Mouse (Mus musculus) natural killer cell, adult 2 months (primary cell): ENCODE data around the gene Ch25h.

Experiments used
- DNase-seq, 2 experiments: peaks; one replicate each; pipeline ENCODE4 v3.0.0; 2022; ENCODE audit warnings: low spot score in 2 of 2

The Ch25h gene

DNA sequence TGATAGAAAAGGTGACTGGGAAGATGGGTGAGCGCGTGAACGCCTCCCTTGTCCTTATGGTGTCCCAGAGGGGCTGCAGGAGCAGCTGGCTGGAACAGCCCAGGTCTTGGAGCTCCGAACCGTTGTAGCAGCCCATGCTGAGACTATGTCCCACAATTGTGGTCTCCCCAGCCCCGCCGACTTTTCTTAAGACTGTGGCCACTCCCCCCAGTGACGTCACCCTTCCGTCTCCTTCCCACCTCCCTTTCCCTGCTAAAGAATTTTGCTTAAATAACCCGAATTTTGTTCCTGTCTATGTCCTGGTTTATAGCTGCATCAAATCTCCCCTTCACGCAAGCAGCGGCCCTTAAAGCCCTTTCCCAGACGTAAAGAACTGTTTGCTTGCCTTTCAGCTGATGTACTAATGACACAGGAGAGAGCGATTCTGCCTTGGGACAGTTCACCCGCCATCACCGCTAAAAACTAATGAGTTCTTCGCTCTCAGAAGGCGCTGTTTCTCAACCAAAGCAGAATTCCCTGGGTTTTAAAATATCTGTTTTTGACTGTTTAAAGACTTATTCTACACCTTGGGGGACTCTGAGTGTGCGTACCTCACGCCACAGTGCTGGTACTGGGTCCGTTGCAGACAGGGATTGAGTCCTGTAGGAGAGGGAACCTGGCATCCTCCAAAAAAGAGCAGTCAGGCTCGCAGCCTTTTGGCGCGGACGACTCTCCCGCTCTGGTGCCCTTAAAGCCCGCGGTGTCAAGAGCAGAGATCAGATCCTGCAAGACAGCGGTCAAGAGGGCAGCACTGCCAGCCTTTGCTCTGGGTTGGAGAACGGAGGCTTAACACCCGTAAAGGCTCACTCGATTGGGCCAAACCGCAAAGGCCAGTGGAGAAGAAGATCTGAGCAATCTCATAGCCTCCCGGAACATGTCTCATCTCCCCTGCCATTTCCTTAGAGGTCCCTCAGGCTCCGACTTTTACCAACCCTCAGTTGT is at the start of gene Ch25h:
Gene Ch25h, minus strand, starts transcription at position 174 of the 981 bp plus-strand sequence.
- peak in 1 of 2 experiments; percentile 16 for DNase-seq

DNA sequence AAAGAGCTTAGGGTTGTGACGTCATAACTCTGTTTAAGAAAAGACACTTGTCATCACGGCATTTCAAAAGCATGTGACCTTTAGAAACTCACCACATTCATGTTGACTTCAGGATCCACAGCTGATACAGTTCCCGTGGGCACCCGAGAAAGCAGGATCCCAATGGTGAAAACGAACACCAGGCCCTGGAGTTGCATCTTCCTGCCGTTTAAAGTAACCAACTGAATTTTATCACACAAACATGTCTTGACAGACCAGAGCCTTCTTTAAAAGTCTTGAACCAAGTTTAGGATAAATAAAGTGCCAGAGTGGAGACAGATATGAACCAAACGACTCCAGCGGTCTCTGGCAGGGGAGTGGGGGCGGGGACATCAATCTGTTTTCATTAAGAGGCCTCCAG is 49.7 kb upstream of the Ch25h start:
- DNase-seq: no peak

- DNase-seq: no peak
Observed at GRCm38 (mm10) chr19:34523106-34523725, 48.3 kb upstream of the Ch25h start.

GRCm38 (mm10) chr19:34521978-34522377 is 47.0 kb upstream of the Ch25h start:
- DNase-seq: no peak

- DNase-seq: no peak
Observed at GRCm38 (mm10) chr19:34521361-34521760, 46.4 kb upstream of the Ch25h start.

DNA sequence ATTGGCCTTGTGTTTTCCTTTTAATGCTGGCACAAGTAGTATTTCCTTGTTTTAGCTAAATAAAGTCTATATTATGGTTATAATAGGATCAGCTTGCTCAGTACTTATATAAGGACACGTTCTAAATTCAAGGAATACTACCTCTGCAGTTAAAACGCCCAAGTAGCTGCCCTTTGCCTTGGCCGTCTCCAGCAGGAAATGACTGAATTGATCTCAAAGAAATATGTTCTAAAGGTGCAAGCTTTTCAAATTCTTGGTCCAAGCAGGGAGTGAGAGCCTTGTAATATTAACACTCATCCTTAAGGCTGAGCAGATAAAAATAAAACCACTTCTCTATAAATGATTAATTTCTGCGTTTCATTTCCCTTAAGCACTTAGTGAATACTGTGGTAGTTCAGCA is 45.1 kb upstream of the Ch25h start:
- DNase-seq: no peak

DNA sequence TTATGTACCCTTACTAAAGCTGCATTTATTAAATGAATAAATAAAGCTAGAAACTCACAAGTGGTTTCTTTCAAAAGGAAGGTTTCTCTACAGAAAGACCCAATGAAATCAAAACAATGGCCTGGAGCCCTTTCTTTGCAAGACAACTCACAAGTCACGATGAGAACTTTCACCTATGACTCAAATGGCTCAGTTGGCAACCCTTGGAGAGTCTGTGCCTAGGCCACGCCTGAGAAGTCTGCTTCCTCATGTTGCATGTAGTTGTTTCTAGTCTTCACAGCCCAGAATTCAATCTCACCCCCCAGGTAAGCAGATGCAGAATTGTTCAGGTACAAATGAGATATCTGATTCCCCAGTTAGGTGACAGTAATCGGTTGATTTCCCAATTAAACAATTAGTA is 44.7 kb upstream of the Ch25h start:
- DNase-seq: no peak

- DNase-seq: no peak
Observed at GRCm38 (mm10) chr19:34518786-34519185, 43.8 kb upstream of the Ch25h start.

DNA sequence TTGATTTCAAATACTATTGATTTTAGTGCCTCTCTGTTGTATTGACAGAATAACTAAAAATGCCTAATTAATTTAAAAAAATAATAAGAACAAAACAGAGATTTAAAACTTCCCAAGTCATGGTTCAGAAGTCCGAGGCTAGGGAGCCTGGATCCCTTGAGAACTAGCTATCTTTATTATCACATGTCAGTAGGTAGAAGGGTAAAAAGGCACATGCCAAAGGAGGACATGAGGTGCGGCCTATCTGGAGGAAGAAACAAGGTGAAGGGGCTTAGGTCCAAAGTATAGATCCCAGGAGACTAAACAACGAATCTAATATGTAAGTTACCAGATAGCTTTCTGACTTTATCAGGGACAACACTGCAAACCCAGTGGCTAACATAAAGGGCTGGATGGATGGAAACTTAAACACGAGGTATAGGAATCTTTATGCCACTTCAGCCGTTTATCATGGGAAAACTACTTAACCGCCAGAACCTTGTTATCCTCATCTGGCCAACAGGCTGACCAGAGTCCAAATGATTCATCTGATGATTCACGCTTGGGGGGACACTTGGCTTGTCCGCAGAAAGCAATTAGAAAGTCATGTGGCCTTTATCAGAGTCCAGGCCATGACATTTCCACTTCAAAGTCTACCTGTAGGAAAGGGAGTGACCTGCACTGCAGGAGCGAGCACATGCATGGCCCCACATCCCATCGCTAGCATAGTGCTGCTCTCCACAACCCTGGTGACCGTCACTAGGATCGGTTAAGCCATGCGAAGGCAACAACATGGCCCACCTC is 43.0 kb upstream of the Ch25h start:
- DNase-seq: no peak

GRCm38 (mm10) chr19:34517197-34517596 is 42.2 kb upstream of the Ch25h start:
- DNase-seq: no peak

DNA sequence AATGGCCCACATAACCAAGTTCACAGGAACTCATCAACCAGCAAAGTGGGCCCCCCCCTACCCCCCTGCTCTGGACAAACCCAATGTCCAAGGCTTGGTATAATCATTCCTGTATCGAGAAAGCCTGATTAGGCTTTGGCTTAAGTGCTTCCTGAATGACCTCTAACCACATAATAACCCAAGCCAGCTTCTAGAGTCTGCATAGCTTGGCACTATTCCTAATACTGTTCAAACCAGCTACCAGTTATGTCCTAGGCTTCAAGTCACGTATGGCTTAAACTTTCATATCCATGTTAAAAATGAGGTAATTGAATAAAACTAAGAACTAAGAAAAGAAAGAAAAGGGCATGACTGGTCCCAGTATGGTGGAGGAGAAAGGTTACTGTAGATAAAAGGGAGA is 41.4 kb upstream of the Ch25h start:
- DNase-seq: no peak

- DNase-seq: peak in 1 of 2 experiments; percentile 26
Observed at GRCm38 (mm10) chr19:34515681-34516080, 40.7 kb upstream of the Ch25h start.

GRCm38 (mm10) chr19:34511528-34511927 is 36.6 kb upstream of the Ch25h start:
- DNase-seq: no peak

GRCm38 (mm10) chr19:34510717-34511116 is 35.8 kb upstream of the Ch25h start:
- DNase-seq: peak in 1 of 2 experiments; percentile 15

GRCm38 (mm10) chr19:34505161-34505721 is 30.3 kb upstream of the Ch25h start:
- DNase-seq: no peak

DNA sequence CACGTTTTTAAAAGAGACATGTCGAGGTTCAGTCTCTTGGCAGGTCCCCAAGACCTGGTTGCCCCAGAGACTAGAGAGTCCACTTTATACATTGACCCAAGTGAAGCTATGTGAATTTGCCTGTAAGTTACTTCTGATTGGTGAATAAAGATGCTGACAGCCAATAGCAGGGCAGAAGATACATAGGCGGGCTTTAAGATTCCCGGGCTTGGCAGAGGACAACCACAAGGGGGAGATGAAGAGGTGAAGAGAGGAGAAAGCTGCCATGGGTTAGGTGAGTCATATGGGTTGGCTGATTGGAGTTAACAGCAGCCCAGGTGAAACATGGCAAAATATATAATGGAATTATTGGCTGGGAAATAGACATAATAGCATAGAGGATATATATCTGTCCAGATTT is 25.8 kb upstream of the Ch25h start:
- peak; percentile 71 to 85 for DNase-seq

DNA sequence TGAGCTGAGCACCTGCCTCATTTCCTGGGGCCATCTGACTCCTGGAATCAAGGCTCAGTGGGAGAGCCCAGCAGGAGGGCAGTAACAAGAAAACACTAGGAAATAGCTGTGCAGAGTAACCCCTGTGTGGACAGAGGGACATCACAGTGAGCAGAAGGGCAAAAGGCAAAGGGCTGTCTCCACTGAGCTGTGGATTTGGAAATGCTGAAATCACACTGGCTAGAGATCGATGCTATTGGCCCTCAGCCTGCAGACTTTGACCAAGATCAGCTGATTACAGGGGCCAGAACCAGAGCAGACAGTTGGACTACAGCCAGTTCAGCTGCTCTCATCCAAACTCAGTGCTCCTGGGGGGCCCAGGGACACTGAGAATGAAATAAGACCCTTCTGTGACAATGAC is 21.4 kb upstream of the Ch25h start:
- no peak for DNase-seq

DNA sequence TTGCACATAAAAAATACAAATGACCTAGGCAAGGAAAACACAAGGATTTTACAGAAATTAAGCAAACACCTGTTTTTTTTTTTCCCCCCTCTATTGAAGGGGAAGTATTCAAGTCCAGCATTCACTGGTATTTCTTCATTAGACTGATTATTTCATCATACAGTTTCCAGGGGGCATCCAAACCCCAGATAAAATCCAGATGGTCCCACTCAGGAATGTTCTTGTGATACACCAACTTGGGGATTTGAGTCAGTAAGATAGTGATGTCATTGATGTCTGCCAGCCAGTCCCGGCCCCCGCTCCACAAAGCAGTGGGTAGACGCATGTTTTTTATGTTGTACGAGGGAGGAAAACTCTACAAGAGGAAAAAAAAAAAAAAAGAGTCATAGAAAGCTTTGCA is 18.9 kb upstream of the Ch25h start:
- no peak for DNase-seq

DNA sequence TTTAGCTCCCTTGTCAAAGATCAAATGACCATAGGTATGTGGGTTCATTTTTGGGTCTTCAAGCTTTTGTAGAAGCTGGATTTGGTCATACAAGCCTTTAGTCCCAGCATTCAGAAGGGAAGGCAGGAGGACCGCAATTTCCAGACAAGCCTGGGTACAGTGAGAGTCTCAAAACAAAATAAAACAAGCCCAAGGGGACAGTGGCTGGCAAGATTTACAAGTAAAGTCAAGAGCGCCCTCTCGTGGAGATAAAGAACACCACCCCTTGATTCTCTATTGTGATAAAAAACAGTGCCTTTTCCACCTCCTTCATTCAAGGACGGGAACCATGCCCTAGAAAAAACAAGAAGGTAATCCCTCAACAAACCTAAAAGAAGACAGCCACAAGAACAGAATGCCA is 8.6 kb upstream of the Ch25h start:
- DNase-seq: peak; percentile 30 to 58

DNA sequence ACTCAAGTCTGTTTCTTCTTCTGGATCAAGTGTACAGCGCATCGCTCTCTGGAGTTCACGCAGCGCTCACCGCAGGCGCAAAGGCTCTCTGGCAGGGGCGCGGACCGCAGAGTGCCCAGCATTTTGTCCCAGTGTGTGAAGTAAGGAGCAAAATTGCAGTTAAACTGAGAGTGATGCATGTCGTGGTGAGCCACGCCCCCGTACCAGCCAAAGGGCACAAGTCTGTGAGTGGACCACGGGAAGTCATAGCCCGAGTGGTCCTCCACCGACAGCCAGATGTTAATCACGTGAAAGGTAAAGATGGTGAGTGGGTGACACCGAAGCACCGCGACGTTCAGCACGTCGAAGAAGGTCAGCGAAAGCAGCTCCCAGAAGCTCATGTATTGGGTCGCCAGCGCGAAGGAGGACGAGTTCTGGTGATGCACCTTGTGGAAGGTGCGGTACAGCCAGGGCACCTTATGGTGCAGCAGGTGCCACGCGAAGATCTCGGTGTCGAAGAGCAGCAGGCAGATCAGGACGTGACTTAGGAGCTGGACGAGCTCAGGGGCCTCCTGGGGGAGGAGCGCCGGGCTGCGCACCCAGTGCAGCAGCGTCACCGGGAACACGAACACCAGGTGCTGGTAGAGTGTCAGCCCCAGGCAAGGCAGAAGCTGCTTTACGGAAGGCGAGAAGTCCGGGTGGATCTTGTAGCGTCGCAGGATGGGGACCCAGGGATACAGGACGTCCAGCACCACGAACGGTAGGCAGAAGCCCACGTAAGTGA is 555 bp downstream of the Ch25h start:
- DNase-seq: peak in 1 of 2 experiments; percentile 2

- DNase-seq: no peak
Observed at GRCm38 (mm10) chr19:34471703-34472102, 3.3 kb downstream of the Ch25h start.
